Mouse (Mus musculus): ENCODE results near the gene Cpt1c.

The Cpt1c gene

DNA sequence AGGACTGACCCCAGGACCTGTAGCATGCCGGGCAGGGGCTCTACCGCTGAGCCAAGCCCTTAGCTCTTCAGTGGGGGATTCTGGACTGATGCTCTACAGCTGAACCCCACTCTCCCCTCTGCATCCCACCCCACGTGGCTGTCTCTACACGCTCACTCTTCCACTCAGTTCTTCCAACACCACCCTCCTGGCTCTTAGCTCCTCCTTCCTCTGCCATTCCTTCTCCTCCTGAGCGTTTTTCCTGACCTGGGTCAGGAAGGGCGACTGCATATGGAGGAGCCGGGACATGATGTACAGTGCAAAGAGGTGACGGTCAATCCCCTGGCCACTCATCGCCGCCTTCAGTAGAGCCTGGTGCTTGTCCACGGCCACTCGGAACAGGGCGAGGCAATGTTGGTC, 14.1 kb downstream of the Cpt1c start:
- DNase-seq (ENCODE audit: low read depth, low spot score) = no peak
- Histone ChIP-seq H3K27me3 (ENCODE audit: control insufficient read depth, insufficient read depth, low read length, poor library complexity, severe bottlenecking) (no peaks in the 10 kb centered on the region), H3K36me3 (ENCODE audit: control insufficient read depth, insufficient read depth, low read length, poor library complexity, severe bottlenecking) (no peaks in the 10 kb centered on the region)

DNA sequence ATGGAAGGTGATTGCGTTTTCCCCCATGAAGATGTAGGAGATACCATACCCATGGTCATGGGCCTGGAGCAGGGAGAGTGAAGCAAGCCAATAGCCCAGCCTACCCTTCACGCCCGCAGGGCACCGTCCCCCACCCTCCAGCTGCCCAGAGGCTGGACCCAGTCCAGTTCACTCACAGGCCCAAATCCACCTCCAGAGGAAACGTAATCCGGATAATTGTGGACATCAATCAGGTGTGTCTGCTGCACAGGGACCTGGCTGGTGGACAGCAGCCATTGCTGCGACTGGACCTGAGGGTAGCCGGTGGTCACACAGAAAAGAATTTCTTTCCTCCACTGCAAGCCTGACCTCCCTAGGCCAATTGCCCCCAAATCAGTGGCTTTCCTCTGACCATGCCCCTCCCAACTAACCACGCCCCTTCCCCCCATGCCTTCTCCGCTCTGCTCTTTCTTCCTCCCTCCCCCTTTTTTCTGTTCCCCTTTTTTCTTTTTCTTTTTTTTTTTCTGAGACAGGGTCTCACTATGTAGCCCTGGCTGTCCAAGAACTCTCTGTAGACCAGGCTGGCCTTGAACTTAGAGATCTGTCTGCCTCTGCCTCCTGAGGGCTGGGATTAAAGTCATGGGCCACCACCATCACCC, 14.7 kb downstream of the Cpt1c start:
- H3K36me3 ChIP-seq (ENCODE audit: control insufficient read depth, insufficient read depth, low read length, poor library complexity, severe bottlenecking) = no peaks in the 10 kb centered on the region
- DNase-seq (ENCODE audit: low read depth, low spot score) = peak; percentile 62
- no peaks in the 10 kb centered on the region for H3K27me3 ChIP-seq (ENCODE audit: control insufficient read depth, insufficient read depth, low read length, poor library complexity, severe bottlenecking)

DNA sequence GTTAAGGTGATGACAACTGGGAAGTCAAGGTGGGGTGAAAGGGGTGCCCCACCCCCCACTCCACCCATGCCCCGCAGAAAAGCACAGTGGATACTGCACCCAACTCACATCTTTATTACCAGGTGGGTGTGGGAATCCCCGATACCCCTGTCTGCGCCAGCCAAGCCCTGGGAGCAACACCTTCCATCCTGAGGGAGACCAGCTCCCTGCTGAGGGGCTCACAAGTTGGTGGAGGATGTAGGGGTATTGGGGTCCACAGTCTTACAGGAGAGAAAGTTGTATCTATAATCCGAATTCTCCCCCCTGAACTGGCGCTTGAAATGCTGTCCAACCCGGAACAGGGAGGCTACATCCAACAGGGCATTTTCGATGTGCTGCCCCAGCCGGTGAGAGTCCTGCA, 15.4 kb downstream of the Cpt1c start:
- H3K27me3 ChIP-seq (ENCODE audit: control insufficient read depth, insufficient read depth, low read length, poor library complexity, severe bottlenecking) = no peaks in the 10 kb centered on the region
- no peaks in the 10 kb centered on the region for H3K36me3 ChIP-seq (ENCODE audit: control insufficient read depth, insufficient read depth, low read length, poor library complexity, severe bottlenecking)
- DNase-seq (ENCODE audit: low read depth, low spot score) = no peak

DNA sequence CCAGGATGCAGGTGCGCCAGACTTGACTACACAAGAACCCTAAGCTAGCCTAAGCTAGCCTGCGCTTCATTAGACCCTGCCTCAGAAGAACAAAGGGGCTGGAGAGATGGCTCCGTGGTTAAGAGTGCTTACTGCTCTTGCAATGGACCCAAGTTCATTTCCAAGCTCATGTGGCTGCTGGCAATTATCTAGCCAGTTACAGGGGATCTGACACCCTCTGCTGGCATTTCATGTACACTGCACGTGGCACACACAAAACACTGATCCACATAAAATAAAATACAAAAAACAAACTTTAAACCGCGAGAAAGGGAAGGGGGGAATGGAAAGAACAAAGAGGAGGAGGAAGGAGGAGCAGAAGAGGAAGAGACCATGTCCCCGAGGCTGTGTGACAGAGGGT, 16.4 kb downstream of the Cpt1c start:
- Histone ChIP-seq H3K36me3 (ENCODE audit: control insufficient read depth, insufficient read depth, low read length, poor library complexity, severe bottlenecking) (no peaks in the 10 kb centered on the region), H3K27me3 (ENCODE audit: control insufficient read depth, insufficient read depth, low read length, poor library complexity, severe bottlenecking) (no peaks in the 10 kb centered on the region)
- DNase-seq (ENCODE audit: low read depth, low spot score) = peak; percentile 66

DNA sequence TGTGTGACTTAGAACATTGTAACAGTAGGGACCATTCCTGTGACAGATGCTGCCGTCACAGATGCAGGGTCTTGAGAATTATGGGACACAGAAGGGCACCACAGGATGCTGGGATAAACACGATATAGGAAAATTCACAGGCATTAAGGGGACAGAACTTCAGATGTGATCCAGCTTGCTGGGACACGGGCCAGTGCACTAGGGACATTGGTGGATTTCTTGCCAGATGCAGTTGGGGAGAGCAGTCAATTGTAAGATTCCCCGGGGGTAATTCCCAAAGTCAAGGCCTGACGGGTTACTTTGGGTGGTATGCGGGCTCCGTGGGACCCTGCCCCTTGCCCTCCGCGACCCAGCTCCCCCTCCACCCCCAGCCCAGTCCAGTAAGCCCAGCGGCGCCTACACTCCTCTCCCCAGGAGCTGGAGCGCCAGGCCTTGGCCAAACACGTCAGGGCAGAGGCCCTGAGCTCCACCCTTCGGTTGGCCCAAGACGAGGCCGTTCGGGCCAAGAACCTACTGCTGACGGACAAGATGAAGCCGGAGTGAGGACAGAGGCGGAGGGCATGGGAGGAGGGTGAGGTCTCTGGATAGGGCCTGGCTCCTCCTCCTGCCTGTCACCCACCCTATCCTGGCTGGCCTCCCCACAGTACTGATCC, 17.3 kb downstream of the Cpt1c start:
- Histone ChIP-seq H3K27me3 (ENCODE audit: control insufficient read depth, insufficient read depth, low read length, poor library complexity, severe bottlenecking) (no peaks in the 10 kb centered on the region), H3K36me3 (ENCODE audit: control insufficient read depth, insufficient read depth, low read length, poor library complexity, severe bottlenecking) (no peaks in the 10 kb centered on the region)
- no peak for DNase-seq (ENCODE audit: low read depth, low spot score)

DNA sequence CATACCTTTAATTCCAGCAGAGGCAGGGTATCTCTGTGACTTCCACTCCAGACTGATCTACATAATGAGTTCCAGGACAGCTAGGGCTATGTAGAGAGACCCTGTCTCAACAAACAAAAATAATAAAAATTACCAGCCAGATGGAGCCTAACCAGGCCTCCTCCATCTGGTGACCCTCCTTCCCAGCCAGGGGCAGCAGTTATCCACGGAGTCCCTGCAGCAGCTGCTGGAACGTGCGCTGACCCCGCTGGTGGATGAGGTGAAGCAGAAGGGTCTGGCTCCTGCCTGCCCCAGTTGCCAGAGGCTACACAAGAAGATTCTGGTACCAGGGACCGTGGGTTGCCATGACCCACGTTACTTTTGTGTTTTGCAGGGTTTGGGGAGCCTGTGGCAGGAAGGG, 18.4 kb downstream of the Cpt1c start:
- Histone ChIP-seq H3K27me3 (ENCODE audit: control insufficient read depth, insufficient read depth, low read length, poor library complexity, severe bottlenecking) (no peaks in the 10 kb centered on the region), H3K36me3 (ENCODE audit: control insufficient read depth, insufficient read depth, low read length, poor library complexity, severe bottlenecking) (no peaks in the 10 kb centered on the region)
- no peak for DNase-seq (ENCODE audit: low read depth, low spot score)

DNA sequence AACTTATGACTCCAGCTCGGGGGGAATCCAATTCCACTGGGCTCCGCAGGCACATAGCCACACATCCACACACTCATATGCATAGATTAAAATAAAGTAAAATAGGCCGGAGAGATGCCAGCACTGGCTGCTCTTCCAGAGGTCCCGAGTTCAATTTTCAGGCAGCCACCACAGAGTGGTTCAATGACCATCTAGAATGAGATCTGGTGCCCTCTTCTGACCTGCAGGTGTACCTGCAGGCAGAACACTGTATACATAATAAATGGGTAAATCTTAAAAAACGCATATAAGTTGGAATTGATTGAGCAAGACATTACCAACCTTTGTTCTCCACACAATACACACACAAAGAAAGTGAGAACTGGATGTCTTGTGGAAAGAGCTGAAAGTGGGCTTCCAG, 19.0 kb downstream of the Cpt1c start:
- H3K36me3 ChIP-seq (ENCODE audit: control insufficient read depth, insufficient read depth, low read length, poor library complexity, severe bottlenecking) = no peaks in the 10 kb centered on the region
- no peaks in the 10 kb centered on the region for H3K27me3 ChIP-seq (ENCODE audit: control insufficient read depth, insufficient read depth, low read length, poor library complexity, severe bottlenecking)
- peak; percentile 69 for DNase-seq (ENCODE audit: low read depth, low spot score)

DNA sequence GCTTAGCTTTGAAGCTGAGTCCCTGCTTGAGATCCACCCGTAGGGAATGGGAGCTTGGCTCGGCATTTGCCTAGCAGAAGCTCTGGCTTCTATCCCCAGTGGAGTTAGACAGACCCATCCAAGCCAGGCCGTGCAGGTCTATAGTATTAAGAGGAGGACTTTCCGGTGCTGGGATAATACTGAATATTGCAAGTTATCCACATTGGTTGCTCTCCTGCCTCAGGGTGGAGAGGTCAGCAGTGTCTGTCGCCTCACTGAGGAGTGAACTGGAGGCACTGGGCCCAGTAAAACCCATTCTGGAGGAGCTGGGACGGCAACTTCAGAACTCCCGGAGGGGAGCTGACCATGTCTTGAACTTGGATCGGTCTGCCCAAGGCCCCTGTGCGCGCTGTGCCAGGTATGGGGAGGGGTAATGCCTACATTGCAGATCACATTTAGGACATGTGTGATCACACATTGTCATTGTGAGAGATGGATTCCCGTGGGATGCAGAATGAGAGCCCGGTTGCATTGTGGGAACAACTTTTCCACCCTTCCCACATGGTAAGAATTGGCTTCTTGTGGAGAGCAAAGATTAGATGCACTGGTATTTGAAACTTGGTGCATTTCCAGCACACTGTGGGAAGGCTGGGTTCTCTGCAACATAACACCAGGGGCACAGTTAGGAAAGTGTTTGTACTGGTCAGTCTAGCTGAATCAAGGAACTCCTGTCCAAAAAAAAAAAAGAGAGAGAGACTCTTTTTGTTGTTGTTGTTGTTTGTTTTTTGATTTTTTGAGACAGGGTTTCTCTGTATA, 20.4 kb downstream of the Cpt1c start:
- Histone ChIP-seq H3K27me3 (ENCODE audit: control insufficient read depth, insufficient read depth, low read length, poor library complexity, severe bottlenecking) (no peaks in the 10 kb centered on the region), H3K36me3 (ENCODE audit: control insufficient read depth, insufficient read depth, low read length, poor library complexity, severe bottlenecking) (no peaks in the 10 kb centered on the region)
- no peak for DNase-seq (ENCODE audit: low read depth, low spot score)

DNA sequence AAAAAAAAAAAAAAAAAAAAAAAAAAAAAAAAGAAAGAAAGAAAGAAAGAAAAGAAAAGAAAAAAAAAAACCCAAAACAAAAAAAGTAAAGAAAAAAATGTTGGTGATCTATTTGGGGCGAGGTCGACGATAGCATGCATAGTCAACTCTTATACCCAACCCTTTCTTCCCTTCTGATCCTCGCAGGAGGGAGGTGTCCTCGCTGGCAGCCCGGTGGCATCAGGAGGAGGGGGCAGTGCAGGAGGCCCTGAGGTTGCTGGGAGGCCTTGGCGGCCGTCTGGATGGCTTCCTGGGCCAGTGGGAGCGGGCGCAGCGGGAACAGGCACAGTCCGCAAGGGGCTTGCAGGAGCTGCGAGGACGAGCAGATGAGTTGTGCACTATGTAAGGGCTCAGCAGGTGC, 21.1 kb downstream of the Cpt1c start:
- H3K36me3 ChIP-seq (ENCODE audit: control insufficient read depth, insufficient read depth, low read length, poor library complexity, severe bottlenecking) = no peaks in the 10 kb centered on the region
- no peaks in the 10 kb centered on the region for H3K27me3 ChIP-seq (ENCODE audit: control insufficient read depth, insufficient read depth, low read length, poor library complexity, severe bottlenecking)
- no peak for DNase-seq (ENCODE audit: low read depth, low spot score)

DNA sequence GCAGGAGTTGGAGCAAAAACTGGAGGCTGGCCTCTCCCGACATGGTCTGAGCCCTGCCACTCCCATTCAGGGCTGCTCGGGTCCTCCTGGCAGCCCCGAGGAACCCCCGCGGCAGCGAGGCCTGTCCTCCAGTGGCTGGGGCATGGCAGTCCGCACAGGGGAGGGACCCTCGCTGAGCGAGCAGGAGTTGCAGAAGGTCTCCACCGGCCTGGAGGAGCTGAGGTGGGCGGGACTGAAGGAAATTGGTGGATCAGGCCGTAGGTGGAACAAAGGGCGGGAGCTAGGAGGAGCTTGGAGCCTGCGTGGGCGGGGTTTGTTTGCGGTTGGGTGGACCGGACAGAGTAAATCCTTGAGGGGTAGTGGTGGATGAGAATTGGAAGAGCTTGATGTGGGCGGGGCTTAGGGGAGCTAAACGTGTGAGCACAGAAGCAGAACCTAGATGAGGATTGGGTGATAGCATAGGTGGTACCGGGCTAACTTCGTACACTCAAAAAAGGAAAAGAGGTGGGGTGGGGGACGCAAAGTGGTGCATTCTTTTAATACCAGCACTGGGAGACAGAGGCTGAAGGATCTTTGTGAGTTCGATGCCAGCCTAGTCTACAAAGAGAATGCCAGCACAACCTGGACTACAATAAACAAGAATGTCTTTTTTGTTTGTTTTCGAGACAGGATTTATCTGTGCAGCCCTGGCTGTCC, 21.9 kb downstream of the Cpt1c start:
- DNase-seq (ENCODE audit: low read depth, low spot score) = peak; percentile 74
- no peaks in the 10 kb centered on the region for H3K36me3 ChIP-seq (ENCODE audit: control insufficient read depth, insufficient read depth, low read length, poor library complexity, severe bottlenecking)
- H3K27me3 ChIP-seq (ENCODE audit: control insufficient read depth, insufficient read depth, low read length, poor library complexity, severe bottlenecking) = no peaks in the 10 kb centered on the region

DNA sequence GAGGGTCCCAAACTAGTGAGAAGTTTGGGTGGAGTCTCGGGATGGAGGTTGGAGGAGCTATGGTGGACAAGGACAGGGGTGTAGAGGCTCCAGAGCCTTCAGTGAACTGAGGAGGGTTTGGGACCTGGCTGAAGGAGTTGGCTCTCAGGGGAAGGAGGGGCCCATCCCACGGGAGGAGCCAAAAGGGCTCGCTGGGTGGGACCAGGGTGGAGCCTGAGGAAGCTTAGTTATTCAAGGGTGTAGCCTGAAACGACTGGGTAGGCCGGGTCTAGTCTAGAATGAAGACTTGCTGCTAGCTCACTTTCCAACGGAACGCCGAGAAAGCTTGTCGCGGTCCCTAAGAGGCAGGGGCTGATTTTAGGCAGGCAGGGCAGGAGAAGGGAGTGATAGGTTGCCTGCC, 22.7 kb downstream of the Cpt1c start:
- peak; percentile 27 for DNase-seq (ENCODE audit: low read depth, low spot score)
- Histone ChIP-seq H3K36me3 (ENCODE audit: control insufficient read depth, insufficient read depth, low read length, poor library complexity, severe bottlenecking) (no peaks in the 10 kb centered on the region), H3K27me3 (ENCODE audit: control insufficient read depth, insufficient read depth, low read length, poor library complexity, severe bottlenecking) (no peaks in the 10 kb centered on the region)

DNA sequence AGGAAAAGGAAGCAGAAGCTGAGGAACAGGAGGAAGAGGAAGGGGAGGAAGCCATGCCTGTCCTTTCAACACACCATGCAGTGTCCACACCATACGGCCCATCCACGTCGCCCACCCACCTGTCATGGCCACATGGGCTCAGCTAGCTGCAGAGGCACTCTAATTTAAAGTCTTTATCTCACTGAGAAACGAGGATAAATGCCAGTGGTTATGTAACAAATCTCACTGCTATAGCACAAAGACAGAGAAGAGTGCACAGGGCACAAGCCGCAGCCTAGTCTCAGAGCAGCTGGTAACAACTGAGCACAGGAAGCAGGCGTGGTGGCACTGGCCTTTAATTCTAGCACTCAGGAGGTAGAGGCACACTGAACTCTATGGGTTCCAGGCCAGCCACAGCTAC, 24.7 kb downstream of the Cpt1c start:
- Histone ChIP-seq H3K27me3 (ENCODE audit: control insufficient read depth, insufficient read depth, low read length, poor library complexity, severe bottlenecking) (no peaks in the 10 kb centered on the region), H3K36me3 (ENCODE audit: control insufficient read depth, insufficient read depth, low read length, poor library complexity, severe bottlenecking) (no peaks in the 10 kb centered on the region)
- DNase-seq (ENCODE audit: low read depth, low spot score) = no peak

DNA sequence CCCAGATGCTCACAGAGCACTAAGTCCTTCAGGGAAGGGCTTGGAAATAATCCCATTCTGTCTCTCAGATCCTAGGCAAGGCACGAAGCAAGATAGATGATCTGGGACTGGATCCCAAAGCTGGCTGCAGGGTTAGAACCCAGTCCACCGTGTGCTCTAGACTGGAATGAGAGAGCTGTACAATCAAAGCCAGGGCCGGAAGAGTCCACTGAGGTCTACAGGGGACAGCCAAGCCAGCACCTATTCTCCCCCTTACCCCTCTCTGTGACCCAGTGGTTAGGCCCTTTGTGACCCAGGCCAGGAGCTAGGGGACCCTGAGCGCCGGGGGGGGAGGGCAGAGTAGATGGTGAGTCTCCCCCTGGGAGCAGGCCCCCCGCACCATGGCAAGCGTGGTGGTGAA, 31.7 kb downstream of the Cpt1c start, which contains the start of gene Tsks:
Tsks (plus strand) TSS at position 301 of the 400 bp plus-strand sequence.
- no peak for DNase-seq (ENCODE audit: low read depth, low spot score)
- no peaks in the 10 kb centered on the region for H3K36me3 ChIP-seq (ENCODE audit: control insufficient read depth, insufficient read depth, low read length, poor library complexity, severe bottlenecking)
- H3K27me3 ChIP-seq (ENCODE audit: control insufficient read depth, insufficient read depth, low read length, poor library complexity, severe bottlenecking) = no peaks in the 10 kb centered on the region

DNA sequence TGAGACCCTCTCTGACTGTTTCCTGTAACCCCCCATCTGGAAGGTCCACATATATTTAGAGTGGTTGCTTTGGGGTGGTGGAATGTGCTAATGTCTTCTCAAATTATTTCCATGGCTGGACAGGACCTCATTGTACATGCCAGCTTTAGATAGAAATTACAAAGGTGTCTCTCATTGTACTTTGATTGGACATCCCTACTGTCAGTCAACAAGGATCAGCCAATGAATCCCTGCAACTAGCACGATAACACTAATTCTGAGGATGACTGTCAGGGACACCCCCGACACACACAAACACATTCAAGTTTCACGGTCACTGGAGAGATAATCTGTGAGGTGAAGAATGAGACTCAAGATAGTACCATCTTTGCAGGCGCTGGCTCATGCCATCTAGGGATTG, 36.0 kb downstream of the Cpt1c start:
- no peaks in the 10 kb centered on the region; the same call in 1 of the 2 replicates for H3K27me3 ChIP-seq (ENCODE audit: control insufficient read depth, insufficient read depth, low read length, poor library complexity, severe bottlenecking)
- no peak for DNase-seq (ENCODE audit: low read depth, low spot score)
- H3K36me3 ChIP-seq (ENCODE audit: control insufficient read depth, insufficient read depth, low read length, poor library complexity, severe bottlenecking) = no peaks in the 10 kb centered on the region

Measured in splenic B cell, adult 2 months (primary cell).